ENCODE assay signal across 19 mouse cellular contexts in genomic region chr2:45170272-45170671, GRCm38 (mm10). TPM values are rescaled to one million over a fixed set of nuclear protein-coding genes. Genes with fewer than 3 reads are reported as not detected.
DNase-seq lines count a peak whose midpoint lies in the region; ATAC-seq and TF ChIP-seq lines count a peak whose summit lies in the region.
"Had no signal": no experiment of that assay in that cellular context is flagged by ENCODE, and none has a peak within 500 bp of the region (broad histone marks: within the 10 kb centered on the region; RNA-seq: fewer than 3 reads in every experiment).

No protein-coding gene starts in this region.

- no peak for TF ChIP-seq CTCF in MEL (IDR thresholded peaks at IDR 0.05 in 2 of 3, conservative IDR thresholded peaks at IDR 0.05 in 1 of 3; ENCODE audit: control insufficient read depth in 1 of 3, insufficient read depth in 1 of 3, low read depth in 2 of 3, low read length in 3 of 3, poor library complexity in 1 of 3, severe bottlenecking in 1 of 3)

- no peak for TF ChIP-seq RAD21 in MEL (IDR thresholded peaks at IDR 0.05; ENCODE audit: low read depth, low read length)

- peak; percentile 57; the same call in 1 of the 2 replicates for ATAC-seq in limb, embryonic 11.5 days (ENCODE audit: insufficient number of reproducible peaks, low FRiP score, low TSS enrichment, low read depth)
- ATAC-seq in embryonic facial prominence, embryonic 13.5 days (ENCODE audit: insufficient number of reproducible peaks, insufficient read depth, low FRiP score, low TSS enrichment, low read depth) = peak; percentile 64; the same call in 1 of the 2 replicates
- ATAC-seq in midbrain, embryonic 12.5 days (ENCODE audit: low FRiP score, low read depth) = peak; percentile 48
- ATAC-seq: intestine, embryonic 15.5 days; lung, postnatal 0 days had no signal

- no peak for TF ChIP-seq EP300 in MEL (IDR thresholded peaks at IDR 0.05; ENCODE audit: low read depth in 1 of 2, low read length in 2 of 2)

- H3K9me3 ChIP-seq in limb, embryonic 11.5 days (ENCODE audit: control insufficient read depth, low read length) = no peaks in the 10 kb centered on the region
- no peaks in the 10 kb centered on the region for H3K9me3 ChIP-seq in limb, embryonic 10.5 days (replicated peaks)
- H3K9me3 ChIP-seq in MEL (replicated peaks; ENCODE audit: insufficient read depth, low read length) = no peaks in the 10 kb centered on the region
- H3K9me3 ChIP-seq in embryonic facial prominence, embryonic 13.5 days = no peaks in the 10 kb centered on the region
- H3K9me3 ChIP-seq in midbrain, embryonic 12.5 days = 0 out of 2 replicates have a peak, but pooled peaks cover 2% of the 10 kb centered on the region
- H3K9me3 ChIP-seq: heart, embryonic 10.5 days; intestine, embryonic 15.5 days; limb, embryonic 15.5 days had no signal

- H3K27me3 ChIP-seq in limb, embryonic 11.5 days (ENCODE audit: control insufficient read depth, insufficient read depth, low read length) = no peaks in the 10 kb centered on the region
- peaks cover 11% of the 10 kb centered on the region; the same call in 1 of the 2 replicates for H3K27me3 ChIP-seq in limb, embryonic 10.5 days (ENCODE audit: low read depth, poor library complexity, severe bottlenecking)
- no peaks in the 10 kb centered on the region for H3K27me3 ChIP-seq in MEL (ENCODE audit: control insufficient read depth in 1 of 2, insufficient read depth in 2 of 2, low read length in 2 of 2)
- no peaks in the 10 kb centered on the region for H3K27me3 ChIP-seq in embryonic facial prominence, embryonic 13.5 days
- H3K27me3 ChIP-seq in midbrain, embryonic 12.5 days = no peaks in the 10 kb centered on the region
- H3K27me3 ChIP-seq: hindbrain, embryonic 13.5 days; intestine, embryonic 15.5 days; kidney, embryonic 15.5 days; limb, embryonic 15.5 days; megakaryocyte, embryonic 14.5 days had no signal

- no peaks in the 10 kb centered on the region; the same call in 1 of the 2 replicates for H3K79me2 ChIP-seq in MEL (ENCODE audit: control insufficient read depth, insufficient read depth, low read length, poor library complexity)

- no peak overlapping the region for H3K27ac ChIP-seq in limb, embryonic 11.5 days (replicated peaks; ENCODE audit: low read depth, low read length)
- no peak overlapping the region for H3K27ac ChIP-seq in limb, embryonic 10.5 days
- H3K27ac ChIP-seq in MEL (ENCODE audit: control insufficient read depth, low read depth, low read length) = peak overlapping the region; percentile 99
- H3K27ac ChIP-seq in embryonic facial prominence, embryonic 13.5 days = no peak overlapping the region
- no peak overlapping the region for H3K27ac ChIP-seq in midbrain, embryonic 12.5 days (replicated peaks)
- H3K27ac ChIP-seq: heart, embryonic 10.5 days; hindbrain, embryonic 13.5 days; intestine, embryonic 15.5 days; kidney, embryonic 15.5 days; limb, embryonic 15.5 days had no signal

- no peaks in the 10 kb centered on the region for H3K36me3 ChIP-seq in limb, embryonic 11.5 days (ENCODE audit: control insufficient read depth, insufficient read depth, low read length)
- H3K36me3 ChIP-seq in limb, embryonic 10.5 days = no peaks in the 10 kb centered on the region
- peaks cover 0 to 12% of the 10 kb centered on the region in 2 experiments; a peak in 2 of 4 replicates for H3K36me3 ChIP-seq in MEL (ENCODE audit: control insufficient read depth in 1 of 2, insufficient read depth in 2 of 2, low read length in 2 of 2)
- no peaks in the 10 kb centered on the region for H3K36me3 ChIP-seq in embryonic facial prominence, embryonic 13.5 days
- H3K36me3 ChIP-seq in midbrain, embryonic 12.5 days = no peaks in the 10 kb centered on the region
- H3K36me3 ChIP-seq: heart, embryonic 10.5 days; hindbrain, embryonic 13.5 days; intestine, embryonic 15.5 days; kidney, embryonic 15.5 days; limb, embryonic 15.5 days had no signal

- H3K4me3 ChIP-seq in limb, embryonic 11.5 days (ENCODE audit: low read depth, low read length) = no peak overlapping the region
- H3K4me3 ChIP-seq in limb, embryonic 10.5 days = no peak overlapping the region
- H3K4me3 ChIP-seq in MEL (ENCODE audit: control insufficient read depth in 1 of 2, insufficient read depth in 1 of 2, low read depth in 2 of 2, low read length in 2 of 2) = peak overlapping the region; percentile 25 to 81
- no peak overlapping the region for H3K4me3 ChIP-seq in embryonic facial prominence, embryonic 13.5 days
- no peak overlapping the region for H3K4me3 ChIP-seq in midbrain, embryonic 12.5 days
- H3K4me3 ChIP-seq: erythroblast, embryonic 14.5 days; heart, embryonic 10.5 days; hindbrain, embryonic 13.5 days; intestine, embryonic 15.5 days; kidney, embryonic 15.5 days; limb, embryonic 15.5 days had no signal

- intact Hi-C loops in left cerebral cortex, postnatal 36 days (cut with DNase I) = no loop called here

- WGBS in limb, embryonic 11.5 days = 39% methylated on average over 3 of the region's 3 CpGs
- WGBS in limb, embryonic 10.5 days = 61% methylated on average over 3 of the region's 3 CpGs
- 25% methylated on average over 3 of the region's 3 CpGs for WGBS in embryonic facial prominence, embryonic 13.5 days
- 41% methylated on average over 3 of the region's 3 CpGs for WGBS in midbrain, embryonic 12.5 days

- no peak for DNase-seq in limb, embryonic 11.5 days (ENCODE audit: low spot score)
- DNase-seq in limb, embryonic 10.5 days (ENCODE audit: low spot score) = no peak
- DNase-seq in MEL (ENCODE audit: low read depth, low spot score) = peak; percentile 51
- DNase-seq in left cerebral cortex, postnatal 36 days (ENCODE audit: low spot score in 2 of 2) = no peak
- DNase-seq in thymus, postnatal 36 days = no peak
- DNase-seq: cerebellum, postnatal 10 days; gastrocnemius, postnatal 36 days; heart, postnatal 10 days; right cerebral cortex, postnatal 25 days had no signal

- TF ChIP-seq POLR2A in MEL (IDR thresholded peaks at IDR 0.05; ENCODE audit: control insufficient read depth in 1 of 2, insufficient read depth in 1 of 2, low read depth in 1 of 2, low read length in 2 of 2, poor library complexity in 1 of 2) = no peak

- no peaks in the 10 kb centered on the region for H3K4me1 ChIP-seq in limb, embryonic 11.5 days (ENCODE audit: control insufficient read depth, insufficient read depth, low read length)
- H3K4me1 ChIP-seq in limb, embryonic 10.5 days = peaks cover 27% of the 10 kb centered on the region
- peaks cover 5 to 22% of the 10 kb centered on the region in 2 experiments; a peak in 3 of 4 replicates for H3K4me1 ChIP-seq in MEL (ENCODE audit: control insufficient read depth in 1 of 2, insufficient read depth in 2 of 2, low read length in 2 of 2)
- H3K4me1 ChIP-seq in embryonic facial prominence, embryonic 13.5 days = peaks cover 16% of the 10 kb centered on the region; the same call in 1 of the 2 replicates
- peaks cover 26% of the 10 kb centered on the region for H3K4me1 ChIP-seq in midbrain, embryonic 12.5 days
- H3K4me1 ChIP-seq: intestine, embryonic 15.5 days; limb, embryonic 15.5 days had no signal

- no peak overlapping the region for H3K4me2 ChIP-seq in limb, embryonic 11.5 days (ENCODE audit: low read depth, severe bottlenecking)
- H3K4me2 ChIP-seq in embryonic facial prominence, embryonic 13.5 days = no peak overlapping the region
- H3K4me2 ChIP-seq in midbrain, embryonic 12.5 days (replicated peaks) = no peak overlapping the region
- H3K4me2 ChIP-seq: hindbrain, embryonic 13.5 days; intestine, embryonic 15.5 days; kidney, embryonic 15.5 days; limb, embryonic 15.5 days had no signal

- H3K9ac ChIP-seq in limb, embryonic 11.5 days (ENCODE audit: low read length) = no peak overlapping the region
- peak overlapping the region; percentile 78 for H3K9ac ChIP-seq in MEL (ENCODE audit: control insufficient read depth, low read depth, low read length, poor library complexity, severe bottlenecking)
- H3K9ac ChIP-seq in embryonic facial prominence, embryonic 13.5 days = no peak overlapping the region
- H3K9ac ChIP-seq in midbrain, embryonic 12.5 days (replicated peaks) = no peak overlapping the region
- H3K9ac ChIP-seq: hindbrain, embryonic 13.5 days; intestine, embryonic 15.5 days; kidney, embryonic 15.5 days; limb, embryonic 15.5 days had no signal

TF ChIP-seq in MEL, 35 proteins besides CTCF, POLR2A, EP300 and RAD21:
- peak; percentile 75 for TF ChIP-seq ZNF384 (IDR thresholded peaks at IDR 0.05; ENCODE audit: low read depth, low read length)
- peak; percentile 40 for TF ChIP-seq RCOR1 (IDR thresholded peaks at IDR 0.05; ENCODE audit: low read depth, low read length)
- TF ChIP-seq SIN3A (IDR thresholded peaks at IDR 0.05; ENCODE audit: low read length) = no peak
- peak; percentile 18; the same call in 1 of the 2 replicates for TF ChIP-seq TCF12 (IDR thresholded peaks at IDR 0.05; ENCODE audit: low read depth, low read length)
- peak; percentile 29 for TF ChIP-seq TAL1 (IDR thresholded peaks at IDR 0.05; ENCODE audit: low read length)
- TF ChIP-seq MYB (IDR thresholded peaks at IDR 0.05; ENCODE audit: low read depth, low read length) = no peak
- TF ChIP-seq TBP (IDR thresholded peaks at IDR 0.05; ENCODE audit: low read depth, low read length) = no peak

RNA-seq across cellular contexts. Expression of gene Zeb2, which starts 53.1 kb away (rescaled TPM):
- polyA plus RNA-seq in limb, embryonic 11.5 days (2014; fragmentation: Nextera tagmentation; extraction: Ambion mirVana) = 6.7 and 7.6 TPM in 2 replicates
- polyA plus RNA-seq in limb, embryonic 10.5 days (2016; fragmentation: Nextera tagmentation; extraction: Ambion mirVana) = 5.3 and 5.4 TPM in 2 replicates
- total RNA-seq in MEL (2012; rRNA removed) = 12.9 and 14.8 TPM in 2 replicates
- 10 to 100 TPM in 1 of 2 experiments, not detected in 1; 12.8 TPM for polyA plus RNA-seq in MEL (2012; ENCODE audit: insufficient read depth in 1 of 2, insufficient read length in 2 of 2, low read depth in 1 of 2, low replicate concordance in 2 of 2, missing spikeins in 1 of 2)
- polyA plus RNA-seq in embryonic facial prominence, embryonic 13.5 days (2015; fragmentation: Nextera tagmentation; extraction: Ambion mirVana) = 85.7 and 96.4 TPM in 2 replicates
- polyA plus RNA-seq in midbrain, embryonic 12.5 days (2016; fragmentation: Nextera tagmentation; extraction: Ambion mirVana) = 66.6 and 68.7 TPM in 2 replicates
- total RNA-seq in left cerebral cortex, postnatal 36 days (2021) = 100 to 1,000 TPM; 166 to 196 TPM

Comparison
In these comparisons a context has a peak if more than half of its experiments do, and no peak if none do; other contexts are left out.
1. H3K4me3 ChIP-seq: peak in MEL (2 of 2); none in limb, embryonic 11.5 days (single experiment), limb, embryonic 10.5 days (single experiment), embryonic facial prominence, embryonic 13.5 days (single experiment) and midbrain, embryonic 12.5 days (single experiment).
2. Peak in every context shown above with its lines, with median percentiles within 50 percentile points of each other: ATAC-seq.